Mouse (Mus musculus): ENCODE data around the gene Olfr1140.

DNA sequence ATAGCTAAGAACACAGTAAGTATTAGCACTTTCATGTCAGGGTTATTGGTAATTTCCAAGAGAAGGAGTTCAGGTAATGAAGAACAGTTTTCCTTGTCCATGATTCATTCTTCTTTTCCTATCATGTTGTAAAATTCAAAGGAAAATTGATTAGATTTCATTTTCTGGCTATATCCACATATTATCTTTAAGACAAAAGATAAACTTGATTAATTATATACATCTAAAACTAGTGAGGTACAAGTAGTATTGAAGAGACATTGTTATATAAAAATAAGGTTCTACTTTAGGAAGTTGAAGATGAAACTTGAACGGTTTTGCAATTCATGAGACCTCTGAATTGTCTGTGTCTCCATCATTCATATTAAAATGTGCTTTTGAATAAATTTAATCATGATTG, 10.3 kb downstream of the Olfr1140 start, which contains the start of gene Olfr1141:
- TF ChIP-seq ZNF384 (IDR thresholded peaks at IDR 0.05; ENCODE audit: low read depth, low read length): no peak
- TF ChIP-seq CHD2 (IDR thresholded peaks at IDR 0.05; ENCODE audit: low read depth, low read length): no peak
- TF ChIP-seq MAFK (IDR thresholded peaks at IDR 0.05; ENCODE audit: insufficient read depth, low read depth, low read length): no peak
- TF ChIP-seq HCFC1 (IDR thresholded peaks at IDR 0.05; ENCODE audit: borderline replicate concordance, insufficient read depth, low read length): no peak
- TF ChIP-seq ZC3H11A (IDR thresholded peaks at IDR 0.05; ENCODE audit: borderline replicate concordance, low read depth, low read length): no peak
